Mouse (Mus musculus): ENCODE data around the gene Papola. TPM values are rescaled to one million over a fixed set of nuclear protein-coding genes. Genes with fewer than 3 reads are reported as not detected.

Papola gene
- total RNA-seq, 1 experiment, result 131 TPM

- no peak overlapping the region for H3K9ac ChIP-seq (ENCODE audit: insufficient read depth, low read depth, low read length, poor library complexity, severe bottlenecking)
- no peak for DNase-seq (ENCODE audit: low read depth, low spot score)
- no peak for TF ChIP-seq ZNF384 (IDR thresholded peaks at IDR 0.05; ENCODE audit: low read depth, low read length)
- no peak for TF ChIP-seq HCFC1 (IDR thresholded peaks at IDR 0.05; ENCODE audit: borderline replicate concordance, insufficient read depth, low read length)
- TF ChIP-seq MAFK (IDR thresholded peaks at IDR 0.05; ENCODE audit: insufficient read depth, low read depth, low read length), result no peak
- no peak for TF ChIP-seq CHD2 (IDR thresholded peaks at IDR 0.05; ENCODE audit: low read depth, low read length)
- no peak for TF ChIP-seq ZC3H11A (IDR thresholded peaks at IDR 0.05; ENCODE audit: borderline replicate concordance, low read depth, low read length)
- no peak overlapping the region for H3K4me3 ChIP-seq (ENCODE audit: insufficient read depth in 1 of 2, low read depth in 1 of 2, low read length in 2 of 2, poor library complexity in 1 of 2, severe bottlenecking in 1 of 2)
- H3K36me3 ChIP-seq (ENCODE audit: control insufficient read depth, insufficient read depth, low read length, poor library complexity, severe bottlenecking), result peaks cover 24% of the 10 kb centered on the region
- H3K9me3 ChIP-seq (ENCODE audit: control insufficient read depth, insufficient read depth, low read depth, low read length), result no peaks in the 10 kb centered on the region
- peaks cover 0 to 3% of the 10 kb centered on the region in 2 experiments; a peak in 1 of 4 replicates for H3K4me1 ChIP-seq (ENCODE audit: control insufficient read depth in 2 of 2, insufficient read depth in 2 of 2, low read length in 2 of 2, poor library complexity in 1 of 2)
- in situ Hi-C loops (cut with MboI; ENCODE audit: low sequenced_read_pairs in 2 of 2, unreplicated experiment in 2 of 2), result no loop called here
- no peak overlapping the region for H3K27ac ChIP-seq (ENCODE audit: insufficient read depth, low read depth, low read length, poor library complexity, severe bottlenecking)
Observed at GRCm38 (mm10) chr12:105810608-105811007, 26.1 kb downstream of the Papola start.

- no peak for TF ChIP-seq HCFC1 (IDR thresholded peaks at IDR 0.05; ENCODE audit: borderline replicate concordance, insufficient read depth, low read length)
- TF ChIP-seq CHD2 (IDR thresholded peaks at IDR 0.05; ENCODE audit: low read depth, low read length), result no peak
- no peak for TF ChIP-seq ZNF384 (IDR thresholded peaks at IDR 0.05; ENCODE audit: low read depth, low read length)
- no peak for TF ChIP-seq MAFK (IDR thresholded peaks at IDR 0.05; ENCODE audit: insufficient read depth, low read depth, low read length)
- TF ChIP-seq ZC3H11A (IDR thresholded peaks at IDR 0.05; ENCODE audit: borderline replicate concordance, low read depth, low read length), result no peak
- H3K9me3 ChIP-seq (ENCODE audit: control insufficient read depth, insufficient read depth, low read depth, low read length), result no peaks in the 10 kb centered on the region
- peaks cover 29% of the 10 kb centered on the region for H3K36me3 ChIP-seq (ENCODE audit: control insufficient read depth, insufficient read depth, low read length, poor library complexity, severe bottlenecking)
- in situ Hi-C loops (cut with MboI; ENCODE audit: low sequenced_read_pairs in 2 of 2, unreplicated experiment in 2 of 2), result no loop called here
- H3K27ac ChIP-seq (ENCODE audit: insufficient read depth, low read depth, low read length, poor library complexity, severe bottlenecking), result no peak overlapping the region
- H3K9ac ChIP-seq (ENCODE audit: insufficient read depth, low read depth, low read length, poor library complexity, severe bottlenecking), result no peak overlapping the region
- H3K4me3 ChIP-seq (ENCODE audit: insufficient read depth in 1 of 2, low read depth in 1 of 2, low read length in 2 of 2, poor library complexity in 1 of 2, severe bottlenecking in 1 of 2), result no peak overlapping the region
- H3K4me1 ChIP-seq (ENCODE audit: control insufficient read depth in 2 of 2, insufficient read depth in 2 of 2, low read length in 2 of 2, poor library complexity in 1 of 2), result peaks cover 0 to 3% of the 10 kb centered on the region in 2 experiments; a peak in 1 of 4 replicates
- DNase-seq (ENCODE audit: low read depth, low spot score), result no peak
Observed at GRCm38 (mm10) chr12:105813957-105814356, 29.5 kb downstream of the Papola start.

GRCm38 (mm10) chr12:105823472-105823871 lies 39.0 kb downstream of the Papola start:
- no peak for TF ChIP-seq ZNF384 (IDR thresholded peaks at IDR 0.05; ENCODE audit: low read depth, low read length)
- no peak for TF ChIP-seq ZC3H11A (IDR thresholded peaks at IDR 0.05; ENCODE audit: borderline replicate concordance, low read depth, low read length)
- no peak for TF ChIP-seq HCFC1 (IDR thresholded peaks at IDR 0.05; ENCODE audit: borderline replicate concordance, insufficient read depth, low read length)
- TF ChIP-seq MAFK (IDR thresholded peaks at IDR 0.05; ENCODE audit: insufficient read depth, low read depth, low read length), result no peak
- TF ChIP-seq CHD2 (IDR thresholded peaks at IDR 0.05; ENCODE audit: low read depth, low read length), result no peak
- Histone ChIP-seq H3K9me3 (ENCODE audit: control insufficient read depth, insufficient read depth, low read depth, low read length) (no peaks in the 10 kb centered on the region), H3K36me3 (ENCODE audit: control insufficient read depth, insufficient read depth, low read length, poor library complexity, severe bottlenecking) (peaks cover 36% of the 10 kb centered on the region), H3K27ac (ENCODE audit: insufficient read depth, low read depth, low read length, poor library complexity, severe bottlenecking) (no peak overlapping the region), H3K4me3 (ENCODE audit: insufficient read depth in 1 of 2, low read depth in 1 of 2, low read length in 2 of 2, poor library complexity in 1 of 2, severe bottlenecking in 1 of 2) (no peak overlapping the region), H3K9ac (ENCODE audit: insufficient read depth, low read depth, low read length, poor library complexity, severe bottlenecking) (no peak overlapping the region), H3K4me1 (ENCODE audit: control insufficient read depth in 2 of 2, insufficient read depth in 2 of 2, low read length in 2 of 2, poor library complexity in 1 of 2) (no peaks in the 10 kb centered on the region)
- in situ Hi-C loops (cut with MboI; ENCODE audit: low sequenced_read_pairs in 2 of 2, unreplicated experiment in 2 of 2), result no loop called here
- no peak for DNase-seq (ENCODE audit: low read depth, low spot score)

- in situ Hi-C loops (cut with MboI; ENCODE audit: low sequenced_read_pairs in 2 of 2, unreplicated experiment in 2 of 2), result no loop called here
- TF ChIP-seq HCFC1 (IDR thresholded peaks at IDR 0.05; ENCODE audit: borderline replicate concordance, insufficient read depth, low read length), result no peak
- no peak for TF ChIP-seq ZNF384 (IDR thresholded peaks at IDR 0.05; ENCODE audit: low read depth, low read length)
- no peak for TF ChIP-seq MAFK (IDR thresholded peaks at IDR 0.05; ENCODE audit: insufficient read depth, low read depth, low read length)
- TF ChIP-seq ZC3H11A (IDR thresholded peaks at IDR 0.05; ENCODE audit: borderline replicate concordance, low read depth, low read length), result no peak
- no peak for TF ChIP-seq CHD2 (IDR thresholded peaks at IDR 0.05; ENCODE audit: low read depth, low read length)
- H3K27ac ChIP-seq (ENCODE audit: insufficient read depth, low read depth, low read length, poor library complexity, severe bottlenecking), result no peak overlapping the region
- peaks cover 43% of the 10 kb centered on the region for H3K36me3 ChIP-seq (ENCODE audit: control insufficient read depth, insufficient read depth, low read length, poor library complexity, severe bottlenecking)
- DNase-seq (ENCODE audit: low read depth, low spot score), result no peak
- no peaks in the 10 kb centered on the region for H3K9me3 ChIP-seq (ENCODE audit: control insufficient read depth, insufficient read depth, low read depth, low read length)
- H3K9ac ChIP-seq (ENCODE audit: insufficient read depth, low read depth, low read length, poor library complexity, severe bottlenecking), result no peak overlapping the region
- H3K4me1 ChIP-seq (ENCODE audit: control insufficient read depth in 2 of 2, insufficient read depth in 2 of 2, low read length in 2 of 2, poor library complexity in 1 of 2), result no peaks in the 10 kb centered on the region
- no peak overlapping the region for H3K4me3 ChIP-seq (ENCODE audit: insufficient read depth in 1 of 2, low read depth in 1 of 2, low read length in 2 of 2, poor library complexity in 1 of 2, severe bottlenecking in 1 of 2)
Observed at GRCm38 (mm10) chr12:105824743-105825142, 40.2 kb downstream of the Papola start.

GRCm38 (mm10) chr12:105825266-105825665 lies 40.8 kb downstream of the Papola start:
- in situ Hi-C loops (cut with MboI; ENCODE audit: low sequenced_read_pairs in 2 of 2, unreplicated experiment in 2 of 2), result no loop called here
- no peaks in the 10 kb centered on the region for H3K4me1 ChIP-seq (ENCODE audit: control insufficient read depth in 2 of 2, insufficient read depth in 2 of 2, low read length in 2 of 2, poor library complexity in 1 of 2)
- no peaks in the 10 kb centered on the region for H3K9me3 ChIP-seq (ENCODE audit: control insufficient read depth, insufficient read depth, low read depth, low read length)
- no peak for DNase-seq (ENCODE audit: low read depth, low spot score)
- no peak overlapping the region for H3K4me3 ChIP-seq (ENCODE audit: insufficient read depth in 1 of 2, low read depth in 1 of 2, low read length in 2 of 2, poor library complexity in 1 of 2, severe bottlenecking in 1 of 2)
- H3K27ac ChIP-seq (ENCODE audit: insufficient read depth, low read depth, low read length, poor library complexity, severe bottlenecking), result no peak overlapping the region
- H3K9ac ChIP-seq (ENCODE audit: insufficient read depth, low read depth, low read length, poor library complexity, severe bottlenecking), result no peak overlapping the region
- peaks cover 46% of the 10 kb centered on the region for H3K36me3 ChIP-seq (ENCODE audit: control insufficient read depth, insufficient read depth, low read length, poor library complexity, severe bottlenecking)
- TF ChIP-seq CHD2 (IDR thresholded peaks at IDR 0.05; ENCODE audit: low read depth, low read length) (no peak), HCFC1 (IDR thresholded peaks at IDR 0.05; ENCODE audit: borderline replicate concordance, insufficient read depth, low read length) (no peak), ZC3H11A (IDR thresholded peaks at IDR 0.05; ENCODE audit: borderline replicate concordance, low read depth, low read length) (no peak), MAFK (IDR thresholded peaks at IDR 0.05; ENCODE audit: insufficient read depth, low read depth, low read length) (no peak), ZNF384 (IDR thresholded peaks at IDR 0.05; ENCODE audit: low read depth, low read length) (no peak)
